Mouse (Mus musculus): Measurements from ENCODE around the gene Slc25a21. TPM values are rescaled to one million over a fixed set of nuclear protein-coding genes. Genes with fewer than 3 reads are reported as not detected.
A peak's percentile ranks its signal among the peaks of the same experiment; 100 is the strongest.

The Slc25a21 gene
- polyA plus RNA-seq, 1 experiment from 2014 or later = 22.7 TPM

- H3K4me1 ChIP-seq (replicated peaks) = no peaks in the 10 kb centered on the region
- no peaks in the 10 kb centered on the region for H3K27me3 ChIP-seq
- H3K9ac ChIP-seq = no peak overlapping the region
- no peak overlapping the region for H3K27ac ChIP-seq (replicated peaks)
- H3K9me3 ChIP-seq (replicated peaks) = no peaks in the 10 kb centered on the region
- H3K4me2 ChIP-seq = no peak overlapping the region
- no peak for ATAC-seq (ENCODE audit: insufficient read depth)
- no peaks in the 10 kb centered on the region for H3K36me3 ChIP-seq (replicated peaks)
- 62% methylated on average over 4 of the region's 4 CpGs for WGBS (ENCODE audit: insufficient replicate concordance)
- H3K4me3 ChIP-seq (replicated peaks) = no peak overlapping the region
Measured at GRCm38 (mm10) chr12:56727631-56728030, 469.6 kb downstream of the Slc25a21 start.

- no peak for ATAC-seq (ENCODE audit: insufficient read depth)
- Histone ChIP-seq H3K36me3 (replicated peaks) (no peaks in the 10 kb centered on the region), H3K4me1 (replicated peaks) (no peaks in the 10 kb centered on the region), H3K27ac (replicated peaks) (no peak overlapping the region), H3K9ac (no peak overlapping the region), H3K4me3 (replicated peaks) (no peak overlapping the region), H3K4me2 (no peak overlapping the region), H3K9me3 (replicated peaks) (no peaks in the 10 kb centered on the region), H3K27me3 (peaks cover 8% of the 10 kb centered on the region)
- 33% methylated on average over 6 of the region's 6 CpGs for WGBS (ENCODE audit: insufficient replicate concordance)
Measured at GRCm38 (mm10) chr12:56718707-56719051, 478.6 kb downstream of the Slc25a21 start.

- no peak overlapping the region for H3K4me3 ChIP-seq (replicated peaks)
- no peaks in the 10 kb centered on the region for H3K4me1 ChIP-seq (replicated peaks)
- H3K9ac ChIP-seq = no peak overlapping the region
- no peak overlapping the region for H3K4me2 ChIP-seq
- peaks cover 8% of the 10 kb centered on the region for H3K27me3 ChIP-seq
- H3K9me3 ChIP-seq (replicated peaks) = no peaks in the 10 kb centered on the region
- no peak for ATAC-seq (ENCODE audit: insufficient read depth)
- no peak overlapping the region for H3K27ac ChIP-seq (replicated peaks)
- WGBS (ENCODE audit: insufficient replicate concordance) = 33% methylated on average over 14 of the region's 14 CpGs
- H3K36me3 ChIP-seq (replicated peaks) = no peaks in the 10 kb centered on the region
Measured at GRCm38 (mm10) chr12:56717971-56718706, 479.1 kb downstream of the Slc25a21 start.

GRCm38 (mm10) chr12:56701004-56701403 is 496.3 kb downstream of the Slc25a21 start:
- Histone ChIP-seq H3K36me3 (replicated peaks) (no peaks in the 10 kb centered on the region), H3K4me3 (replicated peaks) (no peak overlapping the region), H3K9ac (no peak overlapping the region), H3K4me2 (no peak overlapping the region), H3K27ac (replicated peaks) (no peak overlapping the region), H3K9me3 (replicated peaks) (no peaks in the 10 kb centered on the region), H3K4me1 (replicated peaks) (peaks cover 10% of the 10 kb centered on the region; the same call in 1 of the 2 replicates), H3K27me3 (peaks cover 76% of the 10 kb centered on the region)
- ATAC-seq (ENCODE audit: insufficient read depth) = no peak
- WGBS (ENCODE audit: insufficient replicate concordance) = 9% methylated on average over 6 of the region's 6 CpGs

GRCm38 (mm10) chr12:56699915-56700900 is 497.1 kb downstream of the Slc25a21 start:
- H3K27ac ChIP-seq (replicated peaks) = no peak overlapping the region
- H3K4me3 ChIP-seq (replicated peaks) = no peak overlapping the region
- no peak for ATAC-seq (ENCODE audit: insufficient read depth)
- H3K4me2 ChIP-seq = no peak overlapping the region
- no peak overlapping the region for H3K9ac ChIP-seq
- H3K27me3 ChIP-seq = peaks cover 82% of the 10 kb centered on the region
- no peaks in the 10 kb centered on the region for H3K9me3 ChIP-seq (replicated peaks)
- peaks cover 14% of the 10 kb centered on the region; the same call in 1 of the 2 replicates for H3K4me1 ChIP-seq (replicated peaks)
- H3K36me3 ChIP-seq (replicated peaks) = no peaks in the 10 kb centered on the region
- 8% methylated on average over 44 of the region's 44 CpGs for WGBS (ENCODE audit: insufficient replicate concordance)

- no peak for ATAC-seq (ENCODE audit: insufficient read depth)
- Histone ChIP-seq H3K4me3 (replicated peaks) (no peak overlapping the region), H3K4me1 (replicated peaks) (peaks cover 14% of the 10 kb centered on the region; the same call in 1 of the 2 replicates), H3K27me3 (peaks cover 84% of the 10 kb centered on the region), H3K36me3 (replicated peaks) (no peaks in the 10 kb centered on the region), H3K9ac (no peak overlapping the region), H3K4me2 (no peak overlapping the region), H3K27ac (replicated peaks) (no peak overlapping the region), H3K9me3 (replicated peaks) (no peaks in the 10 kb centered on the region)
- WGBS (ENCODE audit: insufficient replicate concordance) = 16% methylated on average over 3 of the region's 3 CpGs
Measured at GRCm38 (mm10) chr12:56699351-56699750, 497.9 kb downstream of the Slc25a21 start.

GRCm38 (mm10) chr12:56698191-56698980 is 498.9 kb downstream of the Slc25a21 start:
- no peak overlapping the region for H3K4me2 ChIP-seq
- no peaks in the 10 kb centered on the region for H3K36me3 ChIP-seq (replicated peaks)
- 2% methylated on average over 8 of the region's 8 CpGs for WGBS (ENCODE audit: insufficient replicate concordance)
- H3K27me3 ChIP-seq = peaks cover 91% of the 10 kb centered on the region
- no peak overlapping the region for H3K4me3 ChIP-seq (replicated peaks)
- peaks cover 14% of the 10 kb centered on the region; the same call in 1 of the 2 replicates for H3K4me1 ChIP-seq (replicated peaks)
- H3K27ac ChIP-seq (replicated peaks) = no peak overlapping the region
- no peak for ATAC-seq (ENCODE audit: insufficient read depth)
- H3K9ac ChIP-seq = no peak overlapping the region
- H3K9me3 ChIP-seq (replicated peaks) = no peaks in the 10 kb centered on the region

GRCm38 (mm10) chr12:56697785-56698184 is 499.5 kb downstream of the Slc25a21 start:
- no peaks in the 10 kb centered on the region for H3K9me3 ChIP-seq (replicated peaks)
- no peak overlapping the region for H3K9ac ChIP-seq
- no peak for ATAC-seq (ENCODE audit: insufficient read depth)
- 2% methylated on average over 12 of the region's 12 CpGs for WGBS (ENCODE audit: insufficient replicate concordance)
- H3K4me2 ChIP-seq = no peak overlapping the region
- no peaks in the 10 kb centered on the region for H3K36me3 ChIP-seq (replicated peaks)
- H3K27me3 ChIP-seq = peaks cover 95% of the 10 kb centered on the region
- no peak overlapping the region for H3K27ac ChIP-seq (replicated peaks)
- H3K4me1 ChIP-seq (replicated peaks) = peaks cover 14% of the 10 kb centered on the region; the same call in 1 of the 2 replicates
- no peak overlapping the region for H3K4me3 ChIP-seq (replicated peaks)

GRCm38 (mm10) chr12:56697011-56697740 is 500.1 kb downstream of the Slc25a21 start:
- Histone ChIP-seq H3K36me3 (replicated peaks) (no peaks in the 10 kb centered on the region), H3K27ac (replicated peaks) (no peak overlapping the region), H3K27me3 (peaks cover 95% of the 10 kb centered on the region), H3K4me2 (peak overlapping the region; percentile 55), H3K4me1 (replicated peaks) (peaks cover 14% of the 10 kb centered on the region; the same call in 1 of the 2 replicates), H3K4me3 (replicated peaks) (no peak overlapping the region), H3K9ac (no peak overlapping the region), H3K9me3 (replicated peaks) (no peaks in the 10 kb centered on the region)
- under 1% methylated on average over 36 of the region's 36 CpGs for WGBS (ENCODE audit: insufficient replicate concordance)
- no peak for ATAC-seq (ENCODE audit: insufficient read depth)

All from liver, embryonic 15.5 days (tissue).